Mouse (Mus musculus) neural tube, embryonic 13.5 days (tissue): ENCODE measurements at regions not wholly inside any gene's neighbourhood (a gene's known extent, or its start where the extent isn't known, plus 50 kb on each side); places are given as distances from the start of the nearest gene placed in this dataset.

ENCODE experiments used
- ATAC-seq: fragments of 200-750 bp; cut with Nextera tagmentation; 2 replicates; pipeline ENCODE4 v1.8.0; 2017; ENCODE audit warnings: low read depth, mild to moderate bottlenecking, moderate TSS enrichment, moderate library complexity
- H3K27ac ChIP-seq: fragments of 300-500 bp; sonication (generic); replicated peaks from 2 replicates; pipeline ENCODE4 v1.5.1; 2015; ENCODE audit warnings: moderate library complexity, mild to moderate bottlenecking, inconsistent platforms
- H3K27me3 ChIP-seq: fragments of 300-500 bp; sonication (generic); 2 replicates; pipeline ENCODE4 v1.6.1; 2015; ENCODE audit warnings: mild to moderate bottlenecking, inconsistent platforms
- H3K36me3 ChIP-seq: fragments of 300-500 bp; sonication (generic); 2 replicates; pipeline ENCODE4 v1.6.1; 2015; ENCODE audit warnings: mild to moderate bottlenecking, inconsistent platforms
- H3K4me1 ChIP-seq: fragments of 300-500 bp; sonication (generic); replicated peaks from 2 replicates; pipeline ENCODE4 v1.6.1; 2015; ENCODE audit warnings: inconsistent platforms
- H3K4me2 ChIP-seq: fragments of 300-500 bp; sonication (generic); 2 replicates; pipeline ENCODE4 v1.6.1; 2015; ENCODE audit warnings: inconsistent platforms, mild to moderate bottlenecking, moderate library complexity
- H3K4me3 ChIP-seq: fragments of 300-500 bp; sonication (generic); 2 replicates; pipeline ENCODE4 v1.5.1; 2015; ENCODE audit warnings: mild to moderate bottlenecking, inconsistent platforms
- H3K9ac ChIP-seq: fragments of 300-500 bp; sonication (generic); 2 replicates; pipeline ENCODE4 v1.6.1; 2015; ENCODE audit warnings: moderate library complexity, mild to moderate bottlenecking, inconsistent platforms
- H3K9me3 ChIP-seq: fragments of 300-500 bp; sonication (generic); 2 replicates; pipeline ENCODE4 v1.6.1; 2016; ENCODE audit warnings: inconsistent platforms
- WGBS: fragments of 180-500 bp; shearing (Covaris S2); methylation state at CpG from one replicate; pipeline ENCODE4 v1.1.7; 2015; 5-methylcytosine and 5-hydroxymethylcytosine counted together

DNA sequence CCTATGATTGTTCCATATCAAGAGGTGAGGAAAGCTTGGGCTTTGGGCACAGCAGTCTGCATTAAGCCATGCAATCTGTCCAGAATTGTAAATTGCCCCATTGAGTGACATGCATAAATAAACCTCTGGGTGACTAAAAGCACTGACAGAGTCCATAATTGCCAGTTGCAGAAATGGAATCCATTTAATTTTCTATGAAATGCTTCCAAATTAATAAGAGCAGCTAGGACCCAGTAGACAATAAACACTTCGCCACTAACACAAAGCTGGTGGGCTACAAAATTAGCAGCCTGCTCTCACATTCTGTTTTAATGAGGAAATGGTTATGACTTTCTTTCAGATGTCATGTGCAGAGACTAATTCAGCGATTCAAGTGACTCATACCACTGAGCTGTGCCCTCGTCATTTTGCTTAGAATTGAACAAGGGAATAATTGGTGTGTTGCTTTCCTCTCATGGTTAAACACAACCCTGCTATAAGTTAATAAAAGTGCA lies 407.6 kb upstream of the Ddi1 start:
- Histone ChIP-seq H3K27me3 (no peaks in the 10 kb centered on the region), H3K9ac (no peak overlapping the region), H3K27ac (no peak overlapping the region), H3K4me2 (no peak overlapping the region), H3K4me3 (no peak overlapping the region), H3K36me3 (no peaks in the 10 kb centered on the region), H3K4me1 (no peaks in the 10 kb centered on the region), H3K9me3 (no peaks in the 10 kb centered on the region)
- no peak; the same call in 1 of the 2 replicates for ATAC-seq
- WGBS = 59% methylated on average over 3 of the region's 3 CpGs

DNA sequence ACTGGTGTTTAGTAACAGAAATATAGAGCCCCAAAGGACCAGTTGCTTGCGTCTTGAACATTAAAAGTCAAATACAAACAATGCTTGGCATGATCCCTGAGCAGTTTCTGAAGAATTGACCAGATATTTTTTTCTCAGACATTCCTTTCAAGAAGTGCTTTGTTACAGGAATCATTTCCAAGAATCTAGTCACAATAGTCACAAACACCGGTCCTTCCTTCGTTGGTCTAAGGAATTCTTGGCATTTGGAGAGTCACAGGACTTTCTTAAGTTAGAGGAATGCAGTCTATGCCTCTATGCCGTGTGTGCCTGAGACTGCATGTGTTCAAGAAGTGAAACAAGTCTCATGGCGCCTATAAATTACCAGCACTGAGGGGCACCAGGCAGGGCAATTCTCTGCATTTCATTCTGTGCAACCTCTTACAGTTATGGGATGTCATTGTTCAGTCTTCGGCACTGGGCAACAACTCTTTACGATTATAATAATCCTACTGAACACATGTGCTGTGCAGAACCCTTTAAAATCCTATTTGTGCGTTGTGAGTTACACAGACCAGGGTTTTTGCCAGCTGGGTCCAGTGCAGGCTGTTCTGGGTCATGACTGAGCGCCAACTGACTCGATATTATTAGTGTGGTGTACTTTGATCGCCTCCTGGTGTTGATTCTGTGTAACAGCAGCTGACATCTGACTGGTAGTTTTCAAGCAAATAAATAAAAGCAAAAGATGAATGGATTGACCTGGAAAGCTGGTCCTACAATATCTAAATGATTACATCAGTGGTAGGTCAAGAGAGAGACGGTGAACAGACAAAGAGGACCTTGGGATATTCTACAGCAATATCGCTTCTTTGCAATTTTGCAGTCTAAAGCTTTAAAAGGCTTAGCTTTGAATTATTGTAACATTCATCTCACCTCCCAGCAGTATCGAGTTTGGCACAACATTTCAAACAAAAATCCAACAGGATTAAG lies 398.6 kb upstream of the Ddi1 start:
- WGBS = 35% methylated on average over 14 of the region's 14 CpGs

DNA sequence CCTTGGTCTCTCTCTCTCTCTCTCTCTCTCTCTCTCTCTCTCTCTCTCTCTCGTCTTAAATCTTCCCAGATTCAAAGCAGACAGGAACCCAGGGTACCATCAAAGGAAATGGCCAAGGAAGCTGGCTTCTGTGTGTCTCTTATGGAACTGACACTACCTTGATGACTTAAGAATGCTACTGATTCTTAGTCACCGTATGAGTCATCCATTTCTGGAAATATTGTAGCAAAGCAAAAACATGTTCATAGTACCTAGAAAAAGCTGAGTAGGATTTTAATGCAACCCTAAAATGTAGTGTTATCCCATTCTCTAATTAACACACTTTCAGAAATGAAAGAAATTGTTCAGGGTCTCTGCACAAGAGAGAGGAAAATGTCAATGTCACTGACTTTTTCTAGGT lies 396.0 kb upstream of the Ddi1 start:
- Histone ChIP-seq H3K27me3 (no peaks in the 10 kb centered on the region), H3K9me3 (no peaks in the 10 kb centered on the region), H3K9ac (no peak overlapping the region), H3K4me2 (no peak overlapping the region), H3K4me1 (0 out of 2 replicates have a peak, but pooled peaks cover 3% of the 10 kb centered on the region), H3K36me3 (no peaks in the 10 kb centered on the region), H3K27ac (no peak overlapping the region), H3K4me3 (no peak overlapping the region)
- WGBS = 92% methylated on average over 2 of the region's 2 CpGs
- no peak for ATAC-seq

More for the DNA sequence above, 398.6 kb upstream of the Ddi1 start:
- 0 out of 2 replicates have a peak overlapping the region, but pooled peaks have one; percentile 16 for H3K27ac ChIP-seq
- H3K9me3 ChIP-seq = no peaks in the 10 kb centered on the region
- ATAC-seq = peak; percentile 99
- peak overlapping the region; percentile 43 for H3K4me2 ChIP-seq
- H3K9ac ChIP-seq = no peak overlapping the region
- H3K36me3 ChIP-seq = no peaks in the 10 kb centered on the region
- peak overlapping the region; percentile 16 for H3K4me3 ChIP-seq
- H3K4me1 ChIP-seq = 0 out of 2 replicates have a peak, but pooled peaks cover 3% of the 10 kb centered on the region
- H3K27me3 ChIP-seq = no peaks in the 10 kb centered on the region

DNA sequence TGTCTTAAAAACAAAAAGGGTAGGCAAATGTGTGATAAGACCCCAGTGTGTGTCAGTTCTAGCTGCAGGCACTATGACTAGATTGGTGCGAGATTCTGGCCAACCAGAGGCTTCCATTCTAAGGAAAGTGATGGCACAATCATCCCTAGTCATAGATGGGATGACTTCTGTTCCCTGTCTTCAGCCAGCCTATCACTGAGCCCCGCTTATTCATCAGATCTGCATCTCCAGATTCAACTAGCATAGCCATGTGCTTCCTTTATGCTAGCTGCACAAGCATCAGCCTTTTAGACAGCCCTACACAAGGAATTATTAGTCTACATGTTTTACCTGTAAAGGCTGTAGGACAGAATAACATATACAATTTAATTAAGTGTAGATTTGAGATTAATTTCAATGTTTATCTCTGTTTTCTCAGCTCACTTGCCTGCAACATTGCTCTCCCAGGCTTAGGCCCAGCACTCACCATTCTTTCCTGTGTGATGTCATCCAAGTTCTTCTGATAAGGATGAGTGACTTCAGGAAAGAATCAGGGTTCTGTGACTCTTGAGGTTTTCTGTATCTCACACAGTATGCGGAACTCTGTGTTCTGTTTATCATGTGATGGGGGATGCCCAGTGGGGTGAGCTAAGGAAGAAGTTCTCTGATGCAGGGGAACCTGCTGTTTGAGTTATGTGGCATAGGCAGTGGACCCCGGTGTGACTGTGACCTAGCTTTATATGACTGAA lies 382.8 kb upstream of the Ddi1 start:
- 87% methylated on average over 4 of the region's 4 CpGs for WGBS
- Histone ChIP-seq H3K4me2 (no peak overlapping the region), H3K36me3 (no peaks in the 10 kb centered on the region), H3K9me3 (no peaks in the 10 kb centered on the region), H3K27me3 (no peaks in the 10 kb centered on the region), H3K27ac (no peak overlapping the region), H3K4me1 (no peaks in the 10 kb centered on the region), H3K4me3 (no peak overlapping the region), H3K9ac (no peak overlapping the region)
- no peak for ATAC-seq

DNA sequence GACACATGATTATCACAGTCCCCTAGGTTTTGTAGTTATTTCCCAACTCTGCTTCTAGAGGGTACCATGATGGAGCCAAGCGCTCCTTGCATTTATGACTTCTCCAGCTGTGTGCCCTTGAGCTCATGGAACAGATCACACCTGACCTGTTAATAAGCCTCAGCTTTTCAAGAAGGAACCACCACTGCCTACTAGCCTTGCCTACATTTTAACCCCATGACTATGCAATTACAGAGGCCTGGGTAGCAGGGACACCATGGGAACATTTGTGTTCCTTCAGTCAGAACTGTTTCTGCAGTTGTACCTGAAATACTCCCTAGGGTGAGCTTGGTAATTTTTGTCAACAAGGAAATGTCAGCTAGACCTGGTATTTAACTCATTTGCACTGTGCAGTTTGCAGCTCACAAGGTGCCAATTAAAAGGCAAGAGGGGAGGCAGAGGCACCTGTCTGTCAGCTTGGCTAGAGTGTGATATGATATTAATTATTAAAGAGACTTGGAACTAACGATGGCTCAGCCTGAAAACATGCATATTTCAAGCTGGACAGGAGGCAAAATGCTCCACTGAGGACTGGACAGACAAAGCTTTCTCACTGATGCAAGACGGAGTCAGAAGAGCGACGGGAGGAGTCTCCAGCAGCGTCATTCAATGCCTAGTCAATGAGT lies 382.1 kb upstream of the Ddi1 start:
- Histone ChIP-seq H3K4me2 (no peak overlapping the region), H3K4me3 (no peak overlapping the region), H3K9ac (no peak overlapping the region), H3K27ac (no peak overlapping the region), H3K36me3 (no peaks in the 10 kb centered on the region), H3K9me3 (no peaks in the 10 kb centered on the region), H3K27me3 (no peaks in the 10 kb centered on the region), H3K4me1 (no peaks in the 10 kb centered on the region)
- no peak for ATAC-seq
- 75% methylated on average over 6 of the region's 6 CpGs for WGBS

DNA sequence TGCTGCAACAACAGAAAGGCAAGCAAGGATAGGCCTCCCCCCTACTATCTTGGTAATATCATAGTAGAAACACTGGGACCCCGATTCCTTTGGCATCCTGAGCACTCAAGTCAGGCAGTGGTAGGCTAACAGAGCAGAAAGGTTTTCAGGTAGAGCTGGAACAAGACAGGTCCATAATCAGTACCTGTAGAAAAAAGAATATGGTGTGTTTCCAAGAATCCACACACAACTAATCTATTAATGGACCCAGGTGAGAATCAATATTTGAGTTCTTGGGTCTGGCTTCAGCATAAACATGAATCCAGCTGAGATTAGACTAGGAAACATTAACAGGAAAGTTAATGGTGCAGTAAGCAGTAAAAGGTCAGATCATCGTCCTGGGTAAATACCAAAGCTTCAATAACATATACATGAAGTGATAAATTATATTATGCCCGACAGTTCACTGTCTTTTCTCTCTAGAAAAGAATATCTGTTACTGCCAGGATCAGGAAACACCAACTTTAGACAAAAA lies 376.2 kb upstream of the Ddi1 start:
- no peak overlapping the region for H3K4me2 ChIP-seq

DNA sequence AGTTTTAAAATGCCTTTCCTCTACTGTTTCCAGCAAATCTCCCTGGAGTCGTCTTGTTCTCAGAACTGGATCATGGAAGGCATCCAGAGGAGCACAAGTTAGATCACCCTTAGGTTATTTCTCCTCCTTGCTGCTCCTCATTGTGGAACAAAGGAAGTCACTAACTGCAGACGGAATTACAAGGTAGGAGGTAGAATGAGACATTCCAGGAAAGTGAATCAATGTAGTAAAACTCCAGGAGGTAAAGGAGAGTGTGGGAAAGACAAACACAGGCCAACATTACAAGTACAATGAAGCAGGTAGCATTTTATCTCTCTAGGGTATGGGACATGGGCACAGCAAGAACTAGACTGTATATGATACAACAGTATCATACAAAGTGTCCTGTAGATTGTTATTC lies 375.7 kb upstream of the Ddi1 start:
- no peaks in the 10 kb centered on the region for H3K36me3 ChIP-seq
- ATAC-seq = no peak
- WGBS = 45% methylated on average over 2 of the region's 2 CpGs
- no peak overlapping the region for H3K9ac ChIP-seq
- no peaks in the 10 kb centered on the region for H3K27me3 ChIP-seq
- H3K4me1 ChIP-seq = no peaks in the 10 kb centered on the region
- H3K4me2 ChIP-seq = no peak overlapping the region
- H3K9me3 ChIP-seq = no peaks in the 10 kb centered on the region
- no peak overlapping the region for H3K4me3 ChIP-seq
- H3K27ac ChIP-seq = no peak overlapping the region

More for the DNA sequence above, 376.2 kb upstream of the Ddi1 start:
- Histone ChIP-seq H3K27ac (no peak overlapping the region), H3K9ac (no peak overlapping the region), H3K4me3 (no peak overlapping the region), H3K27me3 (no peaks in the 10 kb centered on the region), H3K4me1 (no peaks in the 10 kb centered on the region), H3K9me3 (no peaks in the 10 kb centered on the region), H3K36me3 (no peaks in the 10 kb centered on the region)
- 76% methylated on average over 3 of the region's 3 CpGs for WGBS
- ATAC-seq = no peak

DNA sequence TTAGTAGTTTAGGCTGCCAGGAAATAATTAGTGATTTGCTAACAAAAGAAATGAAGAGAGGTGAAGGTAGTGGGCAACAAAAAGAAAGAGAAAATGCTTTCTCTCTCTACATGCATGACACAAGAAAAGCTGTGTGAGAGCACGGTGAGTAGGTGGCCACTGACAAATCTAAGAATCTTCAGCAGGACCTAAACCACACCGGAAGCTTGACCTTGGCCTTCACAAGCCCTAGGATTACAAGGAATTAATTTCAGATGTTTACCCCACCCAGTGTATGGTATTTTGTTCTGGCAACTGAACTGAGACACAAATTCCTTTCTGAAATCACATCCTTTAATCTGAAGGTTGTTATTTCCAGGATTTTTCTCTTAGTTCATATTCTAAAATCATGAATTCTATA lies 347.5 kb upstream of the Ddi1 start:
- WGBS = 90% methylated on average over 2 of the region's 2 CpGs
- Histone ChIP-seq H3K4me3 (no peak overlapping the region), H3K4me2 (no peak overlapping the region), H3K9ac (no peak overlapping the region), H3K36me3 (no peaks in the 10 kb centered on the region), H3K9me3 (no peaks in the 10 kb centered on the region), H3K4me1 (no peaks in the 10 kb centered on the region), H3K27ac (no peak overlapping the region), H3K27me3 (no peaks in the 10 kb centered on the region)
- ATAC-seq = no peak

DNA sequence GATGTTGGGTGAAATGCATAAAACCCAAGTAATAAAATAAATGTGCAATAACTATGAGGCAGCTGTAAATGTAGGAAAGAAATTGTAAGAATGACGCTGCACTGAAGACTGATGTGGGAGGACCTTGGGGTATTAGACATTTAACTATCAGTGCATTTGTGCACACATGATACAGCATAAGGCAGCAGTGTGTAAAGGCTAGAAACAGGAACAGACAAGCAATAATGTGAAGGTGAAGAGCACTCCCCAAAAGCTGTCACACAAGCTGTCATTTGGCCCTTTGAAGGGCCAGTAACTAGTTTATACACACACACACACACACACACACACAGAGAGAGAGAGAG lies 339.6 kb upstream of the Ddi1 start:
- ATAC-seq = 0 out of 2 replicates have a peak, but pooled peaks have one; percentile 50
- no peak overlapping the region for H3K27ac ChIP-seq
- H3K4me1 ChIP-seq = 0 out of 2 replicates have a peak, but pooled peaks cover 3% of the 10 kb centered on the region
- H3K4me3 ChIP-seq = no peak overlapping the region
- H3K27me3 ChIP-seq = no peaks in the 10 kb centered on the region
- H3K36me3 ChIP-seq = no peaks in the 10 kb centered on the region
- H3K9me3 ChIP-seq = no peaks in the 10 kb centered on the region
- 70% methylated on average over 1 of the region's 1 CpGs for WGBS
- H3K9ac ChIP-seq = no peak overlapping the region
- no peak overlapping the region for H3K4me2 ChIP-seq

DNA sequence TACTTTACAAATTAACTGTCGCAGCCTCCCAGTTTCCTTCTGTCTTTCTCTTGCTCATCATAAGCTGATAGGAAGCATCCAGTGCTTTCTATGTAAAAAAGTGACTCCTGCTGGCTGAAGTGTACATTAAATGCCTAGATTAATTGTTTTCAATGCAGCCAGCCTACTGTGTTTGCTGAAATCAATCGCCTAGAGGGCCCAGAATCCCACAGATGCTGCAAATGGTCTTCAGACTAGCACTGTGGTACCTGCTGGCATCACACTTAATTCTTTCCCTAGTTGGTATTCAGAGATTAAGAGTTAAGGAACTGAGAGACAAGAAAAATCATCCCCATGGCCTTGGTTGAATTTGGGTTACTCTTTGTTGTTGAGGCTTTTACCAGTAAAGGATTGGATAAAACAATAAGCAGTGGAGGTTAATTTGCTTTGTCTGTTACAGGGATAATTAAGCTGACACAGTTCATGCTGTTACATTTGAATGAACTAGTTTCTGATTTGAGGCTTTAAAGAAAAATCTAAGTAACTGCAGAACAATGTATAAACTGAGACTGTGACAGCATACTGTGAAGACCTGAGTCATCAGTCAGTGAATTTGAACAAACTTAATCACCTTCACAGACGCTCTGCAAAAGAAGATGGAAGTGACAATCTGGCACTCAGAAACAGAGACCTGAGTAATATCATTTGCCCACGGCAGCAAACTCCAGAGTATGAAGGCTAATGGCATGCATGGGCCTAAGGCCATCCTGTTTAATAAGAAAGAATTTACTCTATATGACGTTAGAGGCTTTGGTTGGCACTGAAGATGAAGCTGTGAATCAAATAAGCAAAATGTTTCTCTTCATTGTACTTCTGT lies 339.0 kb upstream of the Ddi1 start:
- Histone ChIP-seq H3K9me3 (no peaks in the 10 kb centered on the region), H3K9ac (no peak overlapping the region), H3K27me3 (no peaks in the 10 kb centered on the region), H3K36me3 (no peaks in the 10 kb centered on the region), H3K4me1 (0 out of 2 replicates have a peak, but pooled peaks cover 3% of the 10 kb centered on the region), H3K4me3 (no peak overlapping the region), H3K4me2 (no peak overlapping the region), H3K27ac (no peak overlapping the region; the same call in 1 of the 2 replicates)
- peak; percentile 59; the same call in 1 of the 2 replicates for ATAC-seq
- 59% methylated on average over 5 of the region's 5 CpGs for WGBS
